Mouse (Mus musculus) kidney, postnatal 0 days (tissue): ENCODE data around the gene Strbp. TPM values are rescaled to one million over a fixed set of nuclear protein-coding genes. Genes with fewer than 3 reads are reported as not detected.

ENCODE experiments used
- ATAC-seq: fragments of 200-750 bp; cut with Nextera tagmentation; replicated peaks from 2 replicates; pipeline ENCODE4 v1.8.0; 2017; ENCODE audit warnings: low read depth, moderate number of reproducible peaks, moderate TSS enrichment, moderate library complexity; ENCODE audit not compliant: low FRiP score
- DNase-seq: peaks from one replicate; pipeline ENCODE4 v3.0.0-alpha.2; 2016; ENCODE audit warnings: low spot score
- H3K27ac ChIP-seq: fragments of 300-500 bp; sonication (generic); 2 replicates; pipeline ENCODE4 v1.5.1; 2014; ENCODE audit warnings: mild to moderate bottlenecking
- H3K27me3 ChIP-seq: fragments of 300-500 bp; sonication (generic); 2 replicates; pipeline ENCODE4 v1.6.1; 2014; ENCODE audit warnings: low read length, mixed read lengths; ENCODE audit not compliant: insufficient read depth
- H3K36me3 ChIP-seq: fragments of 300-500 bp; sonication (generic); 2 replicates; pipeline ENCODE4 v1.6.1; 2014; ENCODE audit warnings: low read length, mixed read lengths; ENCODE audit not compliant: insufficient read depth
- H3K4me1 ChIP-seq: fragments of 300-500 bp; sonication (generic); replicated peaks from 2 replicates; pipeline ENCODE4 v1.6.1; 2014; ENCODE audit warnings: antibody characterized with exemption, low read length, mixed read lengths; ENCODE audit not compliant: insufficient read depth
- H3K4me2 ChIP-seq: fragments of 300-500 bp; sonication (generic); 2 replicates; pipeline ENCODE4 v1.6.1; 2014; ENCODE audit warnings: mild to moderate bottlenecking, low read length, moderate library complexity, mixed read lengths
- H3K4me3 ChIP-seq: fragments of 300-500 bp; sonication (generic); replicated peaks from 2 replicates; pipeline ENCODE4 v1.5.1; 2014; ENCODE audit warnings: low read depth, low read length
- H3K9ac ChIP-seq: fragments of 300-500 bp; sonication (generic); 2 replicates; pipeline ENCODE4 v1.6.1; 2014; ENCODE audit warnings: low read depth, low read length
- H3K9me3 ChIP-seq: fragments of 300-500 bp; sonication (generic); replicated peaks from 2 replicates; pipeline ENCODE4 v1.6.1; 2016; ENCODE audit warnings: low read length, inconsistent platforms, mixed read lengths
- CTCF ChIP-seq: IDR thresholded peaks from 2 replicates; pipeline ENCODE4 v1.5.1; 2016; ENCODE audit warnings: antibody characterized with exemption, low read depth, mild to moderate bottlenecking, moderate library complexity
- WGBS: fragments of 180-500 bp; shearing (Covaris S2); extraction: QIAGEN DNeasy Blood & Tissue Kit; methylation state at CpG from one replicate; pipeline ENCODE4 v1.1.7; 2014; 5-methylcytosine and 5-hydroxymethylcytosine counted together
- polyA plus RNA-seq: library from polyadenylated mRNA; unstranded; fragments of >200 nt; fragmentation: Nextera tagmentation; extraction: Ambion mirVana; gene quantifications from 2 replicates; pipeline ENCODE4 v1.2.1, GENCODE M21; 2015

The Strbp gene
- polyA plus RNA-seq, 1 experiment from 2014 or later = 42.0 TPM

- DNase-seq = no peak
- TF ChIP-seq CTCF = no peak
- no peaks in the 10 kb centered on the region for H3K36me3 ChIP-seq
- no peak overlapping the region for H3K4me3 ChIP-seq
- H3K27me3 ChIP-seq = no peaks in the 10 kb centered on the region
- H3K27ac ChIP-seq = peak overlapping the region; percentile 54; the same call in 1 of the 2 replicates
- WGBS = 73% methylated on average over 11 of the region's 11 CpGs
- ATAC-seq = no peak
- H3K9me3 ChIP-seq = no peaks in the 10 kb centered on the region
- no peak overlapping the region for H3K9ac ChIP-seq
- H3K4me2 ChIP-seq = no peak overlapping the region
- no peaks in the 10 kb centered on the region for H3K4me1 ChIP-seq
Observed at GRCm38 (mm10) chr2:37723501-37724090, 19.9 kb upstream of the Strbp start.

- DNase-seq = no peak
- WGBS = 77% methylated on average over 14 of the region's 14 CpGs
- ATAC-seq = no peak
Observed at GRCm38 (mm10) chr2:37722674-37723465, 19.2 kb upstream of the Strbp start.

GRCm38 (mm10) chr2:37716266-37716665, 12.6 kb upstream of the Strbp start:
- Histone ChIP-seq H3K9me3 (no peaks in the 10 kb centered on the region), H3K4me2 (no peak overlapping the region), H3K36me3 (no peaks in the 10 kb centered on the region), H3K4me3 (no peak overlapping the region), H3K27ac (no peak overlapping the region), H3K27me3 (no peaks in the 10 kb centered on the region), H3K4me1 (no peaks in the 10 kb centered on the region), H3K9ac (no peak overlapping the region)
- DNase-seq (no peak), ATAC-seq (no peak)
- 76% methylated on average over 6 of the region's 6 CpGs for WGBS
- TF ChIP-seq CTCF = no peak

More at GRCm38 (mm10) chr2:37722674-37723465, 19.2 kb upstream of the Strbp start:
- no peak for TF ChIP-seq CTCF
- no peak overlapping the region for H3K9ac ChIP-seq
- H3K27me3 ChIP-seq = no peaks in the 10 kb centered on the region
- H3K27ac ChIP-seq = no peak overlapping the region
- no peaks in the 10 kb centered on the region for H3K9me3 ChIP-seq
- no peaks in the 10 kb centered on the region for H3K36me3 ChIP-seq
- H3K4me2 ChIP-seq = no peak overlapping the region
- no peak overlapping the region for H3K4me3 ChIP-seq
- no peaks in the 10 kb centered on the region for H3K4me1 ChIP-seq

- DNase-seq (no peak), ATAC-seq (no peak)
- no peak overlapping the region for H3K4me3 ChIP-seq
- no peak overlapping the region for H3K9ac ChIP-seq
- H3K27ac ChIP-seq = no peak overlapping the region
- no peaks in the 10 kb centered on the region for H3K36me3 ChIP-seq
- WGBS = 72% methylated on average over 3 of the region's 3 CpGs
- H3K4me2 ChIP-seq = no peak overlapping the region
- H3K27me3 ChIP-seq = no peaks in the 10 kb centered on the region
- no peak for TF ChIP-seq CTCF
- H3K9me3 ChIP-seq = no peaks in the 10 kb centered on the region
- no peaks in the 10 kb centered on the region for H3K4me1 ChIP-seq
Observed at GRCm38 (mm10) chr2:37715364-37715763, 11.7 kb upstream of the Strbp start.

- Histone ChIP-seq H3K9me3 (no peaks in the 10 kb centered on the region), H3K4me2 (no peak overlapping the region), H3K9ac (no peak overlapping the region), H3K27me3 (no peaks in the 10 kb centered on the region), H3K4me3 (no peak overlapping the region), H3K36me3 (no peaks in the 10 kb centered on the region), H3K4me1 (no peaks in the 10 kb centered on the region), H3K27ac (no peak overlapping the region)
- DNase-seq (no peak), ATAC-seq (no peak)
- WGBS = 66% methylated on average over 3 of the region's 3 CpGs
- no peak for TF ChIP-seq CTCF
Observed at GRCm38 (mm10) chr2:37713100-37713499, 9.4 kb upstream of the Strbp start.

GRCm38 (mm10) chr2:37708835-37709234, 5.2 kb upstream of the Strbp start:
- Histone ChIP-seq H3K4me1 (no peaks in the 10 kb centered on the region), H3K9me3 (no peaks in the 10 kb centered on the region), H3K9ac (no peak overlapping the region), H3K36me3 (no peaks in the 10 kb centered on the region), H3K27me3 (no peaks in the 10 kb centered on the region), H3K27ac (no peak overlapping the region), H3K4me3 (no peak overlapping the region), H3K4me2 (no peak overlapping the region)
- no peak; the same call in 1 of the 2 replicates for ATAC-seq
- no peak for TF ChIP-seq CTCF
- DNase-seq = no peak
- 74% methylated on average over 3 of the region's 3 CpGs for WGBS
